Mouse (Mus musculus) forebrain, embryonic 16.5 days (tissue): ENCODE data around the gene Grasp. TPM values are rescaled to one million over a fixed set of nuclear protein-coding genes. Genes with fewer than 3 reads are reported as not detected.

Experiments
- ATAC-seq: fragments of 200-750 bp; cut with Nextera tagmentation; 2 replicates; pipeline ENCODE4 v1.8.0; 2017; ENCODE audit warnings: mild to moderate bottlenecking, moderate library complexity
- H3K27ac ChIP-seq: fragments of 300-500 bp; sonication (generic); 2 replicates; pipeline ENCODE4 v1.5.1; 2014; ENCODE audit warnings: low read length, control low read depth
- H3K27me3 ChIP-seq: fragments of 300-500 bp; sonication (generic); replicated peaks from 2 replicates; pipeline ENCODE4 v1.6.1; 2014; ENCODE audit warnings: low read length; ENCODE audit not compliant: control insufficient read depth, insufficient read depth
- H3K36me3 ChIP-seq: fragments of 300-500 bp; sonication (generic); 2 replicates; pipeline ENCODE4 v1.6.1; 2014; ENCODE audit not compliant: control insufficient read depth, insufficient read depth
- H3K4me1 ChIP-seq: fragments of 300-500 bp; sonication (generic); replicated peaks from 2 replicates; pipeline ENCODE4 v1.6.1; 2014; ENCODE audit warnings: low read length; ENCODE audit not compliant: control insufficient read depth, insufficient read depth
- H3K4me2 ChIP-seq: fragments of 300-500 bp; sonication (generic); 2 replicates; pipeline ENCODE4 v1.6.1; 2014; ENCODE audit warnings: mild to moderate bottlenecking, low read length, control low read depth
- H3K4me3 ChIP-seq: fragments of 300-500 bp; sonication (generic); replicated peaks from 2 replicates; pipeline ENCODE4 v1.5.1; 2014; ENCODE audit warnings: mild to moderate bottlenecking, low read length, control low read depth
- H3K9ac ChIP-seq: fragments of 300-500 bp; sonication (generic); replicated peaks from 2 replicates; pipeline ENCODE4 v1.6.1; 2014; ENCODE audit warnings: low read depth, low read length, control low read depth
- H3K9me3 ChIP-seq: fragments of 300-500 bp; sonication (generic); 2 replicates; pipeline ENCODE4 v1.6.1; 2016; ENCODE audit warnings: low read length; ENCODE audit not compliant: control insufficient read depth
- WGBS: fragments of 180-500 bp; shearing (Covaris S2); extraction: QIAGEN DNeasy Blood & Tissue Kit; methylation state at CpG from one replicate; pipeline ENCODE4 v1.1.7; 2014; 5-methylcytosine and 5-hydroxymethylcytosine counted together
- microRNA-seq: library from miRNA; unstranded; fragments of <30 nt; microRNA quantifications from one replicate; pipeline ENCODE4, GENCODE M21; 2017
- polyA plus RNA-seq: library from polyadenylated mRNA; unstranded; fragments of >200 nt; fragmentation: Nextera tagmentation; extraction: Ambion mirVana; gene quantifications from 2 replicates; pipeline ENCODE4 v1.2.1, GENCODE M21; 2015

The Grasp gene
- polyA plus RNA-seq, 1 experiment from 2014 or later: 1.3 TPM

DNA sequence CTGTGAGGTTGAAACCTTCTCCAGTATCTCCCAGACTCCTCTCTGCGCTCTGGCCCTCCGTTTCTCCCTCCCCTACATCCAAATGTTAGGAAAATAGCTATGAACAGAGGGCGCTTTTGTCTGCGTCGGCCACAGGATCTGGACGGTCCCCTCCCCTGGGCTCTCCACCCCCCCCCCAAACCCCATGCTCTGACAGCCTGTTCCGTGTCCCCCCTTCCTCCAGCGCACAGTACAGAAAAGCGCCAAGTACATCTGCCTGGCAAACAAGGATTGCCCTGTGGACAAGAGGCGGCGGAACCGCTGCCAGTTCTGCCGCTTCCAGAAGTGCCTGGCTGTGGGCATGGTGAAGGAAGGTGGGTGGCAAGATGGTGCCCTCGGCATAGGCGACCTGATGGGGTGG is 47.5 kb downstream of the Grasp start:
- H3K9me3 ChIP-seq: no peaks in the 10 kb centered on the region
- no peak overlapping the region for H3K4me2 ChIP-seq
- H3K4me3 ChIP-seq: no peak overlapping the region
- H3K27me3 ChIP-seq: 0 out of 2 replicates have a peak, but pooled peaks cover 3% of the 10 kb centered on the region
- H3K36me3 ChIP-seq: peaks cover 2% of the 10 kb centered on the region; the same call in 1 of the 2 replicates
- no peak overlapping the region for H3K27ac ChIP-seq
- WGBS: 79% methylated on average over 15 of the region's 15 CpGs
- no peak for ATAC-seq
- H3K9ac ChIP-seq: no peak overlapping the region
- H3K4me1 ChIP-seq: peaks cover 2% of the 10 kb centered on the region; the same call in 1 of the 2 replicates

DNA sequence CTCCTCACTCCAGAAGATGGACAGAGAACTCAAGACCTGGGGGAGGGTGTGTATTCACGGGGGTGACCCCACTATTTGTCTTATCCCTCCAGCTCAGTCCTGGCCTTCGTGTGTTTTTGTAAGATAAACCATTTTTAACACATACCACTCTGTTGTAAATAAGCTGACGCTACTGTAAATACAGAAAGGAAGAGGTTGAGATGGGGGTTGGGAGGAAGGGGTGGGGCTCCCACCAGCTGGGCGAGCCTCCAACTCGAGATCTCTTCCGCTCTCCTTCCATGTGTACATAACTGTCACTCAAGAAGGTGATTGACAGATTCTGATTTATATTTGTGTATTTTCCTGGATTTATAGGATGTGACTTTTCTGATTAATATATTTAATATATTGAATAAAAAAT is 50.4 kb downstream of the Grasp start:
- ATAC-seq: no peak
- Histone ChIP-seq H3K36me3 (peaks cover 2% of the 10 kb centered on the region; the same call in 1 of the 2 replicates), H3K9ac (no peak overlapping the region), H3K27ac (no peak overlapping the region), H3K4me1 (no peaks in the 10 kb centered on the region; the same call in 1 of the 2 replicates), H3K4me2 (no peak overlapping the region), H3K4me3 (no peak overlapping the region), H3K27me3 (no peaks in the 10 kb centered on the region), H3K9me3 (no peaks in the 10 kb centered on the region)
- WGBS: 77% methylated on average over 6 of the region's 6 CpGs

DNA sequence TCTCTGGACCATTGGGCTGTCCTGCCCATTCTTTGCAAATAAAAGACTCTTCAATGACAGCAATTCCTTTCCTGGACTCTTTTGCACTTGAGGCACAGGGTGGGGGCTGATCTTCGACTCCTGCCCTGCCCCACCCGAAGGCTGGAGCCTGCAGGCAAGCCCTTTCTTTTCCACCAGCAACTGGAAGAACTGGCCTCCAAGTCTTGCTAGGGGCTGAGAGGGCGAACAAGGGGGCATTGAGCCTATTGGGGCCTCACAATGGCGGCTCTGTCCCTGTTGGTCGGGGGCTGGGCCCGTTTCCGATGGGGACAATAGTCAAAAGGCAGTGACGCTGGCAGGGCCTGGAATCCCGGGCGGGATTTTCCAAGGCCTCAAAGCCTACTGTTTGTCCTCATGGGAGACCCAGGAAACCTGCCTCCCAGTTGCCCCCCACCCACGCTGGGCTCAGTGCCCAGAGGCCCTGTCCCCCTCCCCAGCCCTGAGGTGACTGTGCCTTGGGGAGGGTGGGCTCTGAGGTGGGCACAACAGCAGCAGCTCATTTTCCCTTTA is 53.4 kb downstream of the Grasp start:
- Histone ChIP-seq H3K4me1 (no peaks in the 10 kb centered on the region; the same call in 1 of the 2 replicates), H3K36me3 (peaks cover 2% of the 10 kb centered on the region; the same call in 1 of the 2 replicates), H3K4me3 (no peak overlapping the region), H3K27ac (no peak overlapping the region), H3K9me3 (no peaks in the 10 kb centered on the region), H3K27me3 (no peaks in the 10 kb centered on the region), H3K4me2 (no peak overlapping the region), H3K9ac (no peak overlapping the region)
- WGBS: 6% methylated on average over 11 of the region's 11 CpGs
- ATAC-seq: peak; percentile 45; the same call in 1 of the 2 replicates

DNA sequence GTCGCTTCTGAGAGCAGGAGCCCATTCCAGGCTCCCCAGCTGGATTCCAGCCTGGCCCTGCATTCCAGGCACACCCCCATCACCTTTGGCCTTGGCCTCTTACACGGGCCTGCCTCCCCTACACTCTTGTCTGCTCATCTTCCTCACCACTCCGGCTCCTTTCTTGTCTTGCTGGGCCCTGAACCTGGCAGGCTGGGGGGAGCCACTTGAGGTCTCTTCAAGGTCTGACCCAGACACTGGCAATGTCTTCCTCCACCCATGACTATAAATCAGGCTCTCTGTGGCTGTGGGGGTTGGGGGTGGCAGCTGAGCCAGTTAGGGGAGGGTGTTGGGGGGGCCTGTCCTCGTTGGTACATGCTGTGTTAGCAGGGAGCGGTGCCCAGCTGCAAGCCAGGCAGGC is 54.6 kb downstream of the Grasp start:
- Histone ChIP-seq H3K36me3 (no peaks in the 10 kb centered on the region), H3K4me1 (no peaks in the 10 kb centered on the region; the same call in 1 of the 2 replicates), H3K4me3 (no peak overlapping the region), H3K27ac (no peak overlapping the region), H3K4me2 (no peak overlapping the region), H3K9me3 (no peaks in the 10 kb centered on the region), H3K27me3 (no peaks in the 10 kb centered on the region), H3K9ac (no peak overlapping the region)
- ATAC-seq: no peak
- 68% methylated on average over 5 of the region's 5 CpGs for WGBS

DNA sequence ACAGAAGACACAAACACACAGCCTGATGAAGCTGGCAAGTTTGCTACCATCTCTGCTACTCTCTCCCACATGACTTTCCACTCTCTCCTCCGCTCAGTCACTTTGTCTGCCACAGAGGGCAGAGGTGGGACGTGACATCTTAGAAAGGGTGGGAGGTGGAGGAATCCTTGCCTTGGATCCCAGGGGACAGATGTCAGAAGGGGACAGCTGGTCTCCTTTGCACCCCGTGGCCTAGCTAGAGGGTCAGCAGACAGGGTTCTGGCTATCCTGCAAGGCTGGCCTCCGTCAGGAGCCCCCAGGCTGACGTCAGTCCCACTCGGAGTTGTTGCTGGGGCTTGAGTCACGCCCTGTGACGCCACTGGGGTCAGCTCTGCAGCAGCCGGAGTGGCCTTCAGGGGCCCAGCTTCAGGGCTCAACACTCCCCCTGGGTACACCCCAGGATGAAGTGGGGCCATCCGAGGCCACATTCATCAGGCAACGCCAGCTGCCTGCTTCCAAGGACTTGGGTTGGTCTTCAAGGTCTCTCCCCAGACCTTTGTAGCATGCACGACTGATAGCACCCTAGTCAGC is 55.5 kb downstream of the Grasp start:
- H3K4me3 ChIP-seq: no peak overlapping the region
- no peak overlapping the region for H3K27ac ChIP-seq
- no peak overlapping the region for H3K4me2 ChIP-seq
- no peaks in the 10 kb centered on the region; the same call in 1 of the 2 replicates for H3K4me1 ChIP-seq
- no peaks in the 10 kb centered on the region for H3K27me3 ChIP-seq
- WGBS: 78% methylated on average over 12 of the region's 12 CpGs
- no peak overlapping the region for H3K9ac ChIP-seq
- no peaks in the 10 kb centered on the region for H3K9me3 ChIP-seq
- ATAC-seq: no peak
- no peaks in the 10 kb centered on the region for H3K36me3 ChIP-seq

Small RNA genes lying within 50 kb of the gene (microRNA-seq; reads per million reads assigned to microRNA genes)
- gene Mir6962: 1.0 reads per million

Other genes with a start within 250 kb of the Grasp start
- not detected in 2 replicates for gene Gm47841, start 176.8 kb upstream of the Grasp start, polyA plus RNA-seq
- 0.05 TPM in 1 of 2 replicates, not detected in the other for gene Fignl2, start 145.6 kb upstream of the Grasp start, polyA plus RNA-seq
- not detected in 2 replicates for gene Ankrd33, start 108.4 kb upstream of the Grasp start, polyA plus RNA-seq
- 8.0 and 8.4 TPM in 2 replicates for gene Acvrl1, start 95.7 kb upstream of the Grasp start, polyA plus RNA-seq
- 26.0 and 27.4 TPM in 2 replicates for gene Acvr1b, start 50.1 kb upstream of the Grasp start, polyA plus RNA-seq
- 4.5 TPM in 2 replicates for gene Nr4a1, start 30.1 kb downstream of the Grasp start, polyA plus RNA-seq
- 87.4 and 92.4 TPM in 2 replicates for gene Atg101, start 60.1 kb downstream of the Grasp start, polyA plus RNA-seq
- gene 6030408B16Rik, start 69.0 kb downstream of the Grasp start, polyA plus RNA-seq: 0.29 and 0.30 TPM in 2 replicates
- 0.13 and 0.14 TPM in 2 replicates for gene Krt80, start 146.0 kb downstream of the Grasp start, polyA plus RNA-seq
- 0.62 and 0.88 TPM in 2 replicates for gene Krt7, start 186.9 kb downstream of the Grasp start, polyA plus RNA-seq
- 0.20 and 0.31 TPM in 2 replicates for gene Krt87, start 214.6 kb downstream of the Grasp start, polyA plus RNA-seq
- gene Krt88, start 223.6 kb downstream of the Grasp start, polyA plus RNA-seq: not detected in 2 replicates
- not detected in 2 replicates for gene Krt81, start 239.6 kb downstream of the Grasp start, polyA plus RNA-seq
- not detected in 2 replicates for gene Krt86, start 249.3 kb downstream of the Grasp start, polyA plus RNA-seq